Mouse (Mus musculus): Measurements from ENCODE around the gene Il21.

Il21 gene

GRCm38 (mm10) chr3:37185534-37185933, 46.9 kb downstream of the Il21 start:
- DNase-seq: no peak

DNA sequence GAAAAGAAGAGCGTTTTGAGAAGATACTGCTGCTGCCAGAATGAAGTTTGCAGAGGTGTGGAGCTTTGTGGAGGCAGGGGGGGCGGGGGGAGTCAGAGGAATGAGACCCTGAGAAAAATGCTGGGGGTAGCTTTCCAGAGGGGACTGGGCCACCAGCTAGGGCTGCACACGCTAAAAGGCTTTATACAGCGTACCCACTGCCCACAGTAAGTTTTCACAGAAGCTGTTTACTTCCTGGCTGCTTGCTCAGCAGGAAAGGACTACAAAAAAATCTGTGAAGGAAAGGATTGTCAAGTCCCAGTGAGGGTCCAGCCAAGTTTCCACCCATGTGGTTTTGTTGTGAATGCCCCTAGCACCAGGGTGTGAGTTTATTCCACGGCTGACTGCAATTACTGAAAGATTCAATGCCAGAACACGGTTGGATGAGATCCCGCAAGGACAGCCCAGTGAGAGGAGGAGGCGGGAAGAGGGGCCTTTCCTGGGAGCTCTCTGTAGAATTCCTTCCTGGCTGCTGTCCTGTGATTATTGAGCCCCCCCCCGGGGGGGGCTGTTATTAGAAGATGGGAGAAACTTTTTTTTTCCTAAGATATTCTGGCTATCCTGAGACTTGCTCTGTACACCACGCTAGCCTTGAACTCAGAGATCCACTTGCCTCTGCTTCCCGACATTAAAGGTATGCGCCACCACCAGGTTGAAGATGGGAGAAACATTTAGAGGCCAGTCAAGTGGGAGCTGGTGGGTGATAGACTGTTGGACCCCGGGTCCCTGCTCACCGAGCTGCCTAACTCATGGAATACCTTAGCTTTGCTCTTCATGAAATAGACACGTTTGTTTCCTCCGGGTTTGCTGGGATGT, 49.8 kb downstream of the Il21 start:
- DNase-seq: no peak

- no peak for DNase-seq
Observed at GRCm38 (mm10) chr3:37181041-37181440, 51.4 kb downstream of the Il21 start.

- DNase-seq: no peak
Observed at GRCm38 (mm10) chr3:37180039-37180743, 52.2 kb downstream of the Il21 start.

DNA sequence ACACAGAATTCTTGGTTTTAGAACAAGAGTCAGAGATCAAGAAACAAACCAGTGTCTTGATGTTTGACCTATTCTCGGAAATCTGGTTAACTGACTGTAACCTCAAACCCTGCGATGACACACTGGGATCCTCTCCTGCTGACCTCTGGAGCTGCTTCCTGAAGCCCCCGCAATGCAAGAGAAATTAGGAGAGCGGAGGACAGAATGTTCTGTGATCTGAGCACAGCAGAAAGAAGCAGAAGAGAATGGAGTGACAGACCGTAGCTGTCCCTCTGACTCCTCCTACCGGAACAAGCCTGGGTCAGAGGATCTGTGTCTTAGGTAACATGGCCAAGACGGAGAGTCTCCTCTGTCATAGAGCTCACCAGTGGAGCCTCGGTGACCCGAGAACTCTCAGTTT, 53.0 kb downstream of the Il21 start:
- DNase-seq: no peak

GRCm38 (mm10) chr3:37174711-37175572, 57.5 kb downstream of the Il21 start:
- DNase-seq: no peak

- DNase-seq: no peak
Observed at GRCm38 (mm10) chr3:37173285-37173684, 59.2 kb downstream of the Il21 start.

All from kidney, postnatal 4 days (tissue).